Mouse (Mus musculus) cortical plate, adult 2 months (tissue): ENCODE measurements around the gene Gm11096. TPM values are rescaled to one million over a fixed set of nuclear protein-coding genes. Genes with fewer than 3 reads are reported as not detected.
A peak's percentile ranks its signal among the peaks of the same experiment; 100 is the strongest.

Experiments
- H3K27ac ChIP-seq: fragments of 200-500 bp; 2 replicates; pipeline ENCODE4 v1.5.1; 2012; ENCODE audit warnings: low read length, control low read depth, inconsistent platforms; ENCODE audit not compliant: insufficient read depth
- H3K4me1 ChIP-seq: fragments of 200-500 bp; 2 replicates; pipeline ENCODE4 v1.6.1; 2011; ENCODE audit warnings: low read length; ENCODE audit not compliant: control insufficient read depth, insufficient read depth
- H3K4me3 ChIP-seq: fragments of 200-500 bp; 2 replicates; pipeline ENCODE4 v1.5.1; 2011; ENCODE audit warnings: mild to moderate bottlenecking, low read length, control low read depth; ENCODE audit not compliant: insufficient read depth
- CTCF ChIP-seq: fragments of 200-500 bp; IDR thresholded peaks from 2 replicates; pipeline ENCODE4 v1.5.1; 2011; ENCODE audit warnings: mild to moderate bottlenecking, control low read depth, low read length; ENCODE audit not compliant: insufficient read depth; ENCODE audit errors: extremely low read depth
- POLR2A ChIP-seq: fragments of 200-500 bp; IDR thresholded peaks from 2 replicates; pipeline ENCODE4 v1.6.1; 2011; ENCODE audit warnings: mild to moderate bottlenecking, low read length, control low read depth; ENCODE audit not compliant: insufficient read depth; ENCODE audit errors: extremely low read depth
- polyA plus RNA-seq: library from polyadenylated mRNA; depleted of rRNA; stranded (reverse); fragments of >200 nt; gene quantifications from 2 replicates; pipeline ENCODE4 v1.2.3, GENCODE M21; 2012

Gm11096 gene
- polyA plus RNA-seq, 1 experiment: not detected

- Histone ChIP-seq H3K4me1 (peaks cover 1% of the 10 kb centered on the region), H3K4me3 (no peak overlapping the region), H3K27ac (peak overlapping the region; percentile 56)
- no peak for TF ChIP-seq CTCF
- no peak for TF ChIP-seq POLR2A
Measured at GRCm38 (mm10) chr17:81419802-81420459, 21.6 kb upstream of the Gm11096 start.

- Histone ChIP-seq H3K4me3 (no peak overlapping the region), H3K27ac (no peak overlapping the region), H3K4me1 (peaks cover 5% of the 10 kb centered on the region; the same call in 1 of the 2 replicates)
- TF ChIP-seq CTCF: no peak
- no peak for TF ChIP-seq POLR2A
Measured at GRCm38 (mm10) chr17:81424256-81424912, 17.2 kb upstream of the Gm11096 start.

- no peak overlapping the region for H3K27ac ChIP-seq
- no peak for TF ChIP-seq POLR2A
- no peak for TF ChIP-seq CTCF
- no peak overlapping the region for H3K4me3 ChIP-seq
- H3K4me1 ChIP-seq: peaks cover 6% of the 10 kb centered on the region; the same call in 1 of the 2 replicates
Measured at GRCm38 (mm10) chr17:81427245-81427644, 14.3 kb upstream of the Gm11096 start.

- Histone ChIP-seq H3K4me1 (peaks cover 3% of the 10 kb centered on the region; the same call in 1 of the 2 replicates), H3K4me3 (no peak overlapping the region), H3K27ac (no peak overlapping the region)
- TF ChIP-seq CTCF (no peak), POLR2A (no peak)
Measured at GRCm38 (mm10) chr17:81432733-81433132, 8.8 kb upstream of the Gm11096 start.

GRCm38 (mm10) chr17:81433148-81433547 is 8.4 kb upstream of the Gm11096 start:
- Histone ChIP-seq H3K4me1 (peaks cover 1% of the 10 kb centered on the region; the same call in 1 of the 2 replicates), H3K27ac (no peak overlapping the region), H3K4me3 (no peak overlapping the region)
- TF ChIP-seq CTCF (no peak), POLR2A (no peak)

- no peak for TF ChIP-seq POLR2A
- TF ChIP-seq CTCF: no peak
- Histone ChIP-seq H3K4me1 (peaks cover 1% of the 10 kb centered on the region; the same call in 1 of the 2 replicates), H3K4me3 (no peak overlapping the region), H3K27ac (no peak overlapping the region)
Measured at GRCm38 (mm10) chr17:81455269-81455668, 13.7 kb downstream of the Gm11096 start.

GRCm38 (mm10) chr17:81455977-81456376 is 14.4 kb downstream of the Gm11096 start:
- Histone ChIP-seq H3K4me1 (peaks cover 1% of the 10 kb centered on the region; the same call in 1 of the 2 replicates), H3K27ac (no peak overlapping the region), H3K4me3 (no peak overlapping the region)
- TF ChIP-seq POLR2A (no peak), CTCF (no peak)

- Histone ChIP-seq H3K27ac (no peak overlapping the region), H3K4me1 (0 out of 2 replicates have a peak, but pooled peaks cover 1% of the 10 kb centered on the region), H3K4me3 (no peak overlapping the region)
- no peak for TF ChIP-seq CTCF
- TF ChIP-seq POLR2A: no peak
Measured at GRCm38 (mm10) chr17:81459379-81459778, 17.8 kb downstream of the Gm11096 start.

- no peak for TF ChIP-seq CTCF
- Histone ChIP-seq H3K4me3 (no peak overlapping the region), H3K27ac (no peak overlapping the region), H3K4me1 (peaks cover 2% of the 10 kb centered on the region)
Measured at GRCm38 (mm10) chr17:81468941-81469340, 27.4 kb downstream of the Gm11096 start.

GRCm38 (mm10) chr17:81473363-81473762 is 31.8 kb downstream of the Gm11096 start:
- Histone ChIP-seq H3K27ac (no peak overlapping the region), H3K4me1 (peaks cover 3% of the 10 kb centered on the region), H3K4me3 (no peak overlapping the region)
- TF ChIP-seq CTCF: no peak
- TF ChIP-seq POLR2A: no peak
